Mouse (Mus musculus): ENCODE measurements around the gene Apc2.

The Apc2 gene

GRCm38 (mm10) chr10:80321670-80322581 is 26.1 kb downstream of the Apc2 start:
- DNase-seq = peak; percentile 70

GRCm38 (mm10) chr10:80322811-80323211 is 27.0 kb downstream of the Apc2 start:
- peak; percentile 66 for DNase-seq

GRCm38 (mm10) chr10:80323261-80324119 is 27.7 kb downstream of the Apc2 start:
- DNase-seq = peak; percentile 84

GRCm38 (mm10) chr10:80324120-80325037 is 28.6 kb downstream of the Apc2 start:
- peak; percentile 75 for DNase-seq

GRCm38 (mm10) chr10:80325045-80325444 is 29.3 kb downstream of the Apc2 start:
- no peak for DNase-seq

- peak; percentile 100 for DNase-seq
Observed at GRCm38 (mm10) chr10:80329273-80330081, 33.7 kb downstream of the Apc2 start, which contains the start of the genes Pcsk4 and Reep6. Pcsk4 (minus strand) TSS chr10:80329498. Reep6 (plus strand) TSS chr10:80329953.

- DNase-seq = no peak
Observed at GRCm38 (mm10) chr10:80330084-80330483, 34.3 kb downstream of the Apc2 start.

- peak; percentile 66 for DNase-seq
Observed at GRCm38 (mm10) chr10:80330888-80331287, 35.1 kb downstream of the Apc2 start.

GRCm38 (mm10) chr10:80331636-80332524 is 36.1 kb downstream of the Apc2 start:
- peak; percentile 82 for DNase-seq

GRCm38 (mm10) chr10:80332525-80332989 is 36.8 kb downstream of the Apc2 start:
- peak; percentile 83 for DNase-seq

GRCm38 (mm10) chr10:80336263-80336662 is 40.5 kb downstream of the Apc2 start:
- DNase-seq = no peak

GRCm38 (mm10) chr10:80339941-80340750 is 44.4 kb downstream of the Apc2 start:
- peak; percentile 81 for DNase-seq

- DNase-seq = no peak
Observed at GRCm38 (mm10) chr10:80341026-80341425, 45.2 kb downstream of the Apc2 start.

GRCm38 (mm10) chr10:80341491-80342304 is 45.9 kb downstream of the Apc2 start:
- DNase-seq = no peak

- DNase-seq = no peak
Observed at GRCm38 (mm10) chr10:80342305-80342748, 46.5 kb downstream of the Apc2 start.

GRCm38 (mm10) chr10:80342749-80343424 is 47.1 kb downstream of the Apc2 start:
- DNase-seq = peak; percentile 53

- peak; percentile 52 for DNase-seq
Observed at GRCm38 (mm10) chr10:80343425-80343895, 47.7 kb downstream of the Apc2 start.

Measured in cerebellum, adult 9-11 months (tissue).